Comparison of ENCODE assay signal across 8 mouse cellular contexts in the genomic region with DNA sequence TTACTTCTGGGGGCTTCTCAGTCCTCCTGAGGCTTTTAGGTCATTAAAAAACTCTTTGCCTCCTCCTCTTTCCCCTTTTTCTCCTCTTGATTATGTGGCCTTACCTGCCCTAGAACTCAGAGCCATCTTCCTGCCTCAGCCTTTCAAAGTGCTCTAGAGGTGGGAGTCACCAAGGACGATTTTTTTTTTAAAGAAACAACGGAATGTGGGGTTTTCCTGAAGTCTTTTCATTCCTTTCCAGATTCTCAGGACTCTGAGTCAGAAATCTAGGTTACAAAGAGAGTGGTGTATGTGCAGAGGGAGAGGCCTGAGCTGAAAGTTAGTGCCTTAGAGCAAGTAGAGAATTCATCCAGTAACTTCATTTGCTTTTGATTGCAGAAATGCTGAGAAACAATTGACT. TPM values are rescaled to one million over a fixed set of nuclear protein-coding genes. Genes with fewer than 3 reads are reported as not detected.
DNase-seq lines count a peak whose midpoint lies in the region; ATAC-seq and TF ChIP-seq lines count a peak whose summit lies in the region.

No protein-coding gene starts in this region.

- peak overlapping the region; percentile 83 for H3K4me2 ChIP-seq in intestine, embryonic 16.5 days (ENCODE audit: low read depth, low read length)
- H3K4me2 ChIP-seq in neural tube, embryonic 13.5 days: peak overlapping the region; percentile 72

- H3K9ac ChIP-seq in intestine, embryonic 16.5 days (ENCODE audit: low read depth, low read length): peak overlapping the region; percentile 89
- H3K9ac ChIP-seq in neural tube, embryonic 13.5 days: peak overlapping the region; percentile 89

- no peak for DNase-seq in left cerebral cortex, adult 2 months (ENCODE audit: extremely low spot score in 1 of 2, low spot score in 2 of 2)
- DNase-seq in left cerebral cortex, postnatal 10 days (ENCODE audit: extremely low spot score in 1 of 2, low spot score in 2 of 2): no peak
- no peak for DNase-seq in embryonic facial prominence, embryonic 10.5 days (ENCODE audit: low spot score)
- no peak for DNase-seq in spleen, adult 12 weeks (ENCODE audit: low spot score)
- no peak for DNase-seq in ovary, postnatal 10 days (ENCODE audit: low spot score)

- H3K27me3 ChIP-seq in embryonic facial prominence, embryonic 10.5 days (replicated peaks; ENCODE audit: low read depth, poor library complexity, severe bottlenecking): no peaks in the 10 kb centered on the region
- no peaks in the 10 kb centered on the region for H3K27me3 ChIP-seq in intestine, embryonic 16.5 days (replicated peaks; ENCODE audit: control insufficient read depth, insufficient read depth, low read length)
- H3K27me3 ChIP-seq in neural tube, embryonic 13.5 days: no peaks in the 10 kb centered on the region

- no peaks in the 10 kb centered on the region for H3K9me3 ChIP-seq in embryonic facial prominence, embryonic 10.5 days
- no peaks in the 10 kb centered on the region for H3K9me3 ChIP-seq in intestine, embryonic 16.5 days (ENCODE audit: control insufficient read depth, low read length)
- no peaks in the 10 kb centered on the region for H3K9me3 ChIP-seq in neural tube, embryonic 13.5 days

- H3K27ac ChIP-seq in left cerebral cortex, adult 2 months: peak overlapping the region; percentile 98
- peak overlapping the region; percentile 99 for H3K27ac ChIP-seq in embryonic facial prominence, embryonic 10.5 days (replicated peaks)
- peak overlapping the region; percentile 100 for H3K27ac ChIP-seq in intestine, embryonic 16.5 days (ENCODE audit: low read length)
- H3K27ac ChIP-seq in neural tube, embryonic 13.5 days (replicated peaks): peak overlapping the region; percentile 99

- 46% methylated on average over 2 of the region's 2 CpGs for whole genome bisulfite sequencing in embryonic facial prominence, embryonic 10.5 days
- WGBS in intestine, embryonic 16.5 days: 33% methylated on average over 2 of the region's 2 CpGs
- WGBS in neural tube, embryonic 13.5 days: 53% methylated on average over 2 of the region's 2 CpGs

- H3K4me3 ChIP-seq in left cerebral cortex, adult 2 months: peak overlapping the region; percentile 91
- peak overlapping the region; percentile 70 for H3K4me3 ChIP-seq in embryonic facial prominence, embryonic 10.5 days
- H3K4me3 ChIP-seq in intestine, embryonic 16.5 days (ENCODE audit: low read length): peak overlapping the region; percentile 79
- peak overlapping the region; percentile 64 for H3K4me3 ChIP-seq in neural tube, embryonic 13.5 days

- peaks cover 65% of the 10 kb centered on the region for H3K4me1 ChIP-seq in embryonic facial prominence, embryonic 10.5 days
- H3K4me1 ChIP-seq in intestine, embryonic 16.5 days (ENCODE audit: control insufficient read depth, insufficient read depth, low read length): peaks cover 41% of the 10 kb centered on the region
- peaks cover 57% of the 10 kb centered on the region for H3K4me1 ChIP-seq in neural tube, embryonic 13.5 days (replicated peaks)

- intact Hi-C loops in left cerebral cortex, adult 2 months (cut with DNase I): loop anchor here (2.0 to 5.0 kb wide), 3 partner anchors 37 to 1334 kb away; a partner anchor contains a TSS
- intact Hi-C loops in left cerebral cortex, postnatal 10 days (cut with DNase I): no loop called here

- no peak for ATAC-seq in intestine, embryonic 16.5 days
- ATAC-seq in neural tube, embryonic 13.5 days (ENCODE audit: low read depth): no peak
- no peak for ATAC-seq in erythroblast, adult 5-6 weeks (replicated peaks; ENCODE audit: low FRiP score, poor library complexity, severe bottlenecking)

- peaks cover 34% of the 10 kb centered on the region for H3K36me3 ChIP-seq in embryonic facial prominence, embryonic 10.5 days (replicated peaks)
- H3K36me3 ChIP-seq in intestine, embryonic 16.5 days (ENCODE audit: control insufficient read depth, insufficient read depth, low read length): 0 out of 2 replicates have a peak, but pooled peaks cover 3% of the 10 kb centered on the region
- H3K36me3 ChIP-seq in neural tube, embryonic 13.5 days: no peaks in the 10 kb centered on the region; the same call in 1 of the 2 replicates

- TF ChIP-seq CTCF in left cerebral cortex, adult 2 months (IDR thresholded peaks at IDR 0.05): no peak

RNA-seq across cellular contexts. Expression of a gene that starts 37.8 kb away (rescaled TPM):
- 100 to 1,000 TPM in 1 of 2 experiments, 10 to 100 TPM in 1; 96.8 to 101 TPM for total RNA-seq in left cerebral cortex, adult 2 months (2021)
- 10 to 100 TPM; 60.5 to 60.9 TPM for total RNA-seq in left cerebral cortex, postnatal 10 days (2021)
- polyA plus RNA-seq in embryonic facial prominence, embryonic 10.5 days (2016; fragmentation: Nextera tagmentation; extraction: Ambion mirVana): 110 and 113 TPM in 2 replicates
- polyA plus RNA-seq in intestine, embryonic 16.5 days (2015; fragmentation: Nextera tagmentation; extraction: Ambion mirVana): 39.9 and 41.9 TPM in 2 replicates
- 46.2 and 50.1 TPM in 2 replicates for polyA plus RNA-seq in neural tube, embryonic 13.5 days (2015; fragmentation: Nextera tagmentation; extraction: Ambion mirVana)
- total RNA-seq in erythroblast, adult 5-6 weeks (2015; ENCODE audit: low replicate concordance): 22.3 and 42.0 TPM in 2 replicates
- 64.5 and 110 TPM in 2 replicates for total RNA-seq in erythroblast, adult 5-6 weeks (2017; ENCODE audit: low replicate concordance)

RNA-seq across cellular contexts. Expression of a gene that starts 38.0 kb away (rescaled TPM):
- 1 to 10 TPM; 4.0 to 4.8 TPM for total RNA-seq in left cerebral cortex, adult 2 months (2021)
- 1 to 10 TPM; 2.8 to 4.0 TPM for total RNA-seq in left cerebral cortex, postnatal 10 days (2021)
- 9.4 and 9.7 TPM in 2 replicates for polyA plus RNA-seq in embryonic facial prominence, embryonic 10.5 days (2016; fragmentation: Nextera tagmentation; extraction: Ambion mirVana)
- polyA plus RNA-seq in intestine, embryonic 16.5 days (2015; fragmentation: Nextera tagmentation; extraction: Ambion mirVana): 9.7 and 10.1 TPM in 2 replicates
- 6.6 and 8.3 TPM in 2 replicates for polyA plus RNA-seq in neural tube, embryonic 13.5 days (2015; fragmentation: Nextera tagmentation; extraction: Ambion mirVana)
- total RNA-seq in erythroblast, adult 5-6 weeks (2015; ENCODE audit: low replicate concordance): not detected in 2 replicates
- not detected in 2 replicates for total RNA-seq in erythroblast, adult 5-6 weeks (2017; ENCODE audit: low replicate concordance)

RNA-seq across cellular contexts. Expression of a gene that starts 46.8 kb away (rescaled TPM):
- total RNA-seq in left cerebral cortex, adult 2 months (2021): 10 to 100 TPM in 1 of 2 experiments, 1 to 10 TPM in 1; 8.5 to 10.2 TPM
- 10 to 100 TPM in 1 of 2 experiments, 1 to 10 TPM in 1; 8.6 to 10.1 TPM for total RNA-seq in left cerebral cortex, postnatal 10 days (2021)
- polyA plus RNA-seq in embryonic facial prominence, embryonic 10.5 days (2016; fragmentation: Nextera tagmentation; extraction: Ambion mirVana): 3.0 and 3.4 TPM in 2 replicates
- polyA plus RNA-seq in intestine, embryonic 16.5 days (2015; fragmentation: Nextera tagmentation; extraction: Ambion mirVana): 1.9 and 2.1 TPM in 2 replicates
- polyA plus RNA-seq in neural tube, embryonic 13.5 days (2015; fragmentation: Nextera tagmentation; extraction: Ambion mirVana): 3.7 and 4.6 TPM in 2 replicates
- total RNA-seq in erythroblast, adult 5-6 weeks (2015; ENCODE audit: low replicate concordance): 7.7 TPM in 1 of 2 replicates, not detected in the other
- total RNA-seq in erythroblast, adult 5-6 weeks (2017; ENCODE audit: low replicate concordance): 5.4 and 9.0 TPM in 2 replicates
